Mouse (Mus musculus): Measurements from ENCODE around the gene Acot7. TPM values are rescaled to one million over a fixed set of nuclear protein-coding genes. Genes with fewer than 3 reads are reported as not detected.

The Acot7 gene
- polyA plus RNA-seq, 1 experiment: 167 TPM

DNA sequence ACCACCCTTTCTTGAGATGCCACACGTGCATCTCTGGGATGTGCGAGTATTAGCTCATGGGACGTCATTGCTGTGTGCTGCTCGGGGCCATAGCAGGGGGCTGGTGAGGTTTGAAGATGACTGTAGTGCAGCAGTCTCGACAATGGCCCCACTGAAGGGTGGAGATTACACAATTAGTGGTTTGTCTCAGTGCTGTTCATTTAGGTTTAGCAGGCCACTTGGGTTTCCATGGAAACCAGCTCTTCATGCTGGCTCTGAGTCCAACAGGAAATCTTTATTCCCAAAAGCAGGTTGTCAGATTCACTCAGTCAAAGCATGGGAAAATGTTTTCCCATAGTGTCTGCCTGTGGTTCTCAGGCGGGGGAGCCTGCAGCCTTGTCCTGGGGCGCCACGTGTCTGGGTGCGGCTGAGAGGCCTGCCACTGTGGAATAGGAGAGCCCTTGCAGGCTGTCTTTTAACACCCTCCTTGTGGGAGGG, 43.5 kb downstream of the Acot7 start:
- Histone ChIP-seq H3ac (ENCODE audit: control insufficient read depth, insufficient read length) (no peak overlapping the region), H3K79me2 (ENCODE audit: control insufficient read depth, insufficient read depth) (no peaks in the 10 kb centered on the region), H3K27me3 (ENCODE audit: control insufficient read depth, insufficient read depth, insufficient read length) (no peaks in the 10 kb centered on the region), H3K36me3 (ENCODE audit: control insufficient read depth, insufficient read depth) (peaks cover 14% of the 10 kb centered on the region), H3K4me3 (no peak overlapping the region), H3K4me2 (ENCODE audit: low read depth) (no peak overlapping the region)
- TF ChIP-seq MYOD1 (IDR thresholded peaks at IDR 0.05; ENCODE audit: control insufficient read depth in 1 of 3, insufficient read length in 2 of 3, low read depth in 2 of 3): no peak
- no peak for TF ChIP-seq USF1 (IDR thresholded peaks at IDR 0.05; ENCODE audit: low read depth)
- no peak for TF ChIP-seq REST (IDR thresholded peaks at IDR 0.05; ENCODE audit: insufficient read depth, insufficient read length)
- TF ChIP-seq TCF12 (IDR thresholded peaks at IDR 0.05; ENCODE audit: insufficient read depth, poor library complexity, severe bottlenecking): no peak
- TF ChIP-seq TCF3 (IDR thresholded peaks at IDR 0.05; ENCODE audit: insufficient read length, low read depth): no peak
- no peak for TF ChIP-seq MYOG (IDR thresholded peaks at IDR 0.05; ENCODE audit: control insufficient read depth in 1 of 3, insufficient read depth in 1 of 3, insufficient read length in 2 of 3, low read depth in 2 of 3)
- no peak for TF ChIP-seq POLR2AphosphoS2 (IDR thresholded peaks at IDR 0.05; ENCODE audit: insufficient read length, low read depth)
- no peak for TF ChIP-seq MAX (IDR thresholded peaks at IDR 0.05; ENCODE audit: low read depth)
- no peak for TF ChIP-seq CEBPB (IDR thresholded peaks at IDR 0.05; ENCODE audit: insufficient read depth, poor library complexity, severe bottlenecking)
- no peak for TF ChIP-seq SRF (IDR thresholded peaks at IDR 0.05; ENCODE audit: control insufficient read depth, insufficient read length, low read depth)
- no peak for TF ChIP-seq POLR2A (IDR thresholded peaks at IDR 0.05; ENCODE audit: insufficient read length, low read depth)
- TF ChIP-seq E2F4 (IDR thresholded peaks at IDR 0.05; ENCODE audit: insufficient read depth): no peak

DNA sequence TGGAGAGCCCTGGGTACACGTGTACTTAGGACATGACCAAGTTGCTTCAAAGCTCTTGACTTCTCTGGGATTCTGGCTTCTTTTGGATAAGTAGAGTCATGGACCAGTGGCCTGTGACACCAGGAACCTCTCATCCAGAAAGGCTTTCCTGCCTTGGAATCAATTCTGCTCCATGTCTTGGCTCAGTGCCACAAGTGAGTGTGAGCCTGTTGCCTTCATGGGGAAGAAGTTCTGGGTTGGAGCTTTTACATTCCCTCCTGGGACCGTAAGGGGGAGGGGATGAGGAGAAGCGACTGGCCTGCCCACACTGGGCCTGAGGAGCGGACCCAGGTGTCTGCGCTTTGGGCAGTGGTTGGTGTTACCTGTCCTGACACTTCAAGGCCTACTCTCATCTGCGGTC, 44.2 kb downstream of the Acot7 start:
- Histone ChIP-seq H3ac (ENCODE audit: control insufficient read depth, insufficient read length) (no peak overlapping the region), H3K79me2 (ENCODE audit: control insufficient read depth, insufficient read depth) (no peaks in the 10 kb centered on the region), H3K36me3 (ENCODE audit: control insufficient read depth, insufficient read depth) (peaks cover 14% of the 10 kb centered on the region), H3K27me3 (ENCODE audit: control insufficient read depth, insufficient read depth, insufficient read length) (no peaks in the 10 kb centered on the region), H3K4me2 (ENCODE audit: low read depth) (no peak overlapping the region), H3K4me3 (no peak overlapping the region)
- no peak for TF ChIP-seq REST (IDR thresholded peaks at IDR 0.05; ENCODE audit: insufficient read depth, insufficient read length)
- TF ChIP-seq MYOD1 (IDR thresholded peaks at IDR 0.05; ENCODE audit: control insufficient read depth in 1 of 3, insufficient read length in 2 of 3, low read depth in 2 of 3): no peak
- no peak for TF ChIP-seq USF1 (IDR thresholded peaks at IDR 0.05; ENCODE audit: low read depth)
- no peak for TF ChIP-seq CEBPB (IDR thresholded peaks at IDR 0.05; ENCODE audit: insufficient read depth, poor library complexity, severe bottlenecking)
- TF ChIP-seq TCF3 (IDR thresholded peaks at IDR 0.05; ENCODE audit: insufficient read length, low read depth): no peak
- no peak for TF ChIP-seq POLR2AphosphoS2 (IDR thresholded peaks at IDR 0.05; ENCODE audit: insufficient read length, low read depth)
- no peak for TF ChIP-seq SRF (IDR thresholded peaks at IDR 0.05; ENCODE audit: control insufficient read depth, insufficient read length, low read depth)
- TF ChIP-seq MYOG (IDR thresholded peaks at IDR 0.05; ENCODE audit: control insufficient read depth in 1 of 3, insufficient read depth in 1 of 3, insufficient read length in 2 of 3, low read depth in 2 of 3): no peak
- TF ChIP-seq MAX (IDR thresholded peaks at IDR 0.05; ENCODE audit: low read depth): no peak
- no peak for TF ChIP-seq POLR2A (IDR thresholded peaks at IDR 0.05; ENCODE audit: insufficient read length, low read depth)
- TF ChIP-seq TCF12 (IDR thresholded peaks at IDR 0.05; ENCODE audit: insufficient read depth, poor library complexity, severe bottlenecking): no peak
- no peak for TF ChIP-seq E2F4 (IDR thresholded peaks at IDR 0.05; ENCODE audit: insufficient read depth)

GRCm38 (mm10) chr4:152222513-152222912, 44.6 kb downstream of the Acot7 start:
- Histone ChIP-seq H3K4me3 (no peak overlapping the region), H3K36me3 (ENCODE audit: control insufficient read depth, insufficient read depth) (peaks cover 11% of the 10 kb centered on the region), H3K4me2 (ENCODE audit: low read depth) (no peak overlapping the region), H3K79me2 (ENCODE audit: control insufficient read depth, insufficient read depth) (no peaks in the 10 kb centered on the region), H3ac (ENCODE audit: control insufficient read depth, insufficient read length) (no peak overlapping the region), H3K27me3 (ENCODE audit: control insufficient read depth, insufficient read depth, insufficient read length) (no peaks in the 10 kb centered on the region)
- no peak for TF ChIP-seq USF1 (IDR thresholded peaks at IDR 0.05; ENCODE audit: low read depth)
- no peak for TF ChIP-seq MYOD1 (IDR thresholded peaks at IDR 0.05; ENCODE audit: control insufficient read depth in 1 of 3, insufficient read length in 2 of 3, low read depth in 2 of 3)
- TF ChIP-seq POLR2AphosphoS2 (IDR thresholded peaks at IDR 0.05; ENCODE audit: insufficient read length, low read depth): no peak
- no peak for TF ChIP-seq REST (IDR thresholded peaks at IDR 0.05; ENCODE audit: insufficient read depth, insufficient read length)
- no peak for TF ChIP-seq POLR2A (IDR thresholded peaks at IDR 0.05; ENCODE audit: insufficient read length, low read depth)
- TF ChIP-seq TCF3 (IDR thresholded peaks at IDR 0.05; ENCODE audit: insufficient read length, low read depth): no peak
- no peak for TF ChIP-seq TCF12 (IDR thresholded peaks at IDR 0.05; ENCODE audit: insufficient read depth, poor library complexity, severe bottlenecking)
- TF ChIP-seq MYOG (IDR thresholded peaks at IDR 0.05; ENCODE audit: control insufficient read depth in 1 of 3, insufficient read depth in 1 of 3, insufficient read length in 2 of 3, low read depth in 2 of 3): no peak
- TF ChIP-seq CEBPB (IDR thresholded peaks at IDR 0.05; ENCODE audit: insufficient read depth, poor library complexity, severe bottlenecking): no peak
- no peak for TF ChIP-seq E2F4 (IDR thresholded peaks at IDR 0.05; ENCODE audit: insufficient read depth)
- TF ChIP-seq SRF (IDR thresholded peaks at IDR 0.05; ENCODE audit: control insufficient read depth, insufficient read length, low read depth): no peak
- TF ChIP-seq MAX (IDR thresholded peaks at IDR 0.05; ENCODE audit: low read depth): no peak

- Histone ChIP-seq H3K79me2 (ENCODE audit: control insufficient read depth, insufficient read depth) (no peaks in the 10 kb centered on the region), H3K4me3 (no peak overlapping the region), H3ac (ENCODE audit: control insufficient read depth, insufficient read length) (no peak overlapping the region), H3K4me2 (ENCODE audit: low read depth) (no peak overlapping the region), H3K36me3 (ENCODE audit: control insufficient read depth, insufficient read depth) (peaks cover 5% of the 10 kb centered on the region), H3K27me3 (ENCODE audit: control insufficient read depth, insufficient read depth, insufficient read length) (no peaks in the 10 kb centered on the region)
- TF ChIP-seq SRF (IDR thresholded peaks at IDR 0.05; ENCODE audit: control insufficient read depth, insufficient read length, low read depth) (no peak), CEBPB (IDR thresholded peaks at IDR 0.05; ENCODE audit: insufficient read depth, poor library complexity, severe bottlenecking) (no peak), E2F4 (IDR thresholded peaks at IDR 0.05; ENCODE audit: insufficient read depth) (no peak), TCF12 (IDR thresholded peaks at IDR 0.05; ENCODE audit: insufficient read depth, poor library complexity, severe bottlenecking) (no peak), MYOG (IDR thresholded peaks at IDR 0.05; ENCODE audit: control insufficient read depth in 1 of 3, insufficient read depth in 1 of 3, insufficient read length in 2 of 3, low read depth in 2 of 3) (no peak)
Observed at GRCm38 (mm10) chr4:152224156-152224555, 46.2 kb downstream of the Acot7 start.

Measured in myocyte (in vitro differentiated cells).